Mouse (Mus musculus): ENCODE data around the gene Apoa2.

- TF ChIP-seq CTCF (IDR thresholded peaks at IDR 0.05; ENCODE audit: low read depth): no peak
- TF ChIP-seq EP300 (IDR thresholded peaks at IDR 0.05; ENCODE audit: low read depth): no peak
Observed at GRCm38 (mm10) chr1:171237438-171237837, 12.6 kb downstream of the Apoa2 start.
